Mouse (Mus musculus): ENCODE measurements around the gene Wipf1. TPM values are rescaled to one million over a fixed set of nuclear protein-coding genes. Genes with fewer than 3 reads are reported as not detected.

The Wipf1 gene
- total RNA-seq, 4 experiments from 2014 or later, result 11.5 to 14.6 (median 13.3) TPM

DNA sequence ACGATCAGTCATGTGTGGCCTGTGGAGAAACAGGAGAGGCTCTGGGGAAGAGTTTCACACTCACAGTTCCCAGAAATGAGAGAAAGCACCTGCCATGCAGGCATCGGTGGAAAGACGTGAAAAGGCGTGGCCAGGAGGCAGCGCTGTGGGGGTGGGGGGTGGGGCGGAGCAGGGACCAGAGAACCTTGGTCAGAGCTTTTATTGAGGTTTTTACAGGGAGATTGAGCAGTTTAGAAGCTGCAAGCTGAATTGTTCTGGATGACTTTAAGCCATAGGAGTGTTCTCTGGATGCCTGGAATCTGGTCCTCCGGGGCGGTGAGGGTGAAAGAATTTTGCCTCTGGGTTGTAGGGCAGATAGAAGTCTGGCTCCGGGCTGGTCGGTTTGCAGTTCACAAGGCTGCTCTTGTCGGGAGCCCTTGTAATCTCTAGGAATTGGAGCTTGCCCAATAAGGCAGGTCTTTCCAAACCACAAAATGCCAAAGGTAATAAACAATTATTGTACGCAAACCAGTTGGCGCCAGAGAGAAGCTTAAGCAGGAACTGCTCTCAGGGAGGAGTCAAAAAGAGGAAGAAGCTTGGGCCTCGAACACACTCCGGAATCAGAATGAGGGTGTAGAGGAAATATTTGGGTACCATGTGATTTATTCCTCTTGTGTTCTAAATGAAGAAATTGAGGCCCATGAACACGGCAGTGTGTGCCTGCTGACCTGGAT, 11.1 kb upstream of the Wipf1 start:
- DNase-seq (ENCODE audit: low spot score), result no peak

DNA sequence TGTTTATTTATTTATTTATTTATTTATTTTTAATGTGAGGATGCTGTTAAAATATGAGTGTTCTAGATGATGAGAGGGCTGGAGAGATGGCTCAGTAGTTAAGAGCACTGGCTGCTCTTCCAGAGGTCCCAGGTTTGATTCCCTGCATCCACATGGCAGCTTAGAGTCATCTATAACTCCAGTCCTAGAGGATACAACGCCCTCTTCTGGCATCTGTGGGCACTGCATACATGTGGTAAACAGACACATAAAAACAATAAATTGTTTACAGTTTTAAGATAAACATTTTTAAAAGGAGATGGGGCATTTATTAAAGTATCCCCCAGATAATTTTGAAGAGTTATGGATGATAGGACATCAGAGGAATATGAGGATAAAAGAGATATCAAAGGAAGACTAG, 10.2 kb upstream of the Wipf1 start:
- no peak for DNase-seq (ENCODE audit: low spot score)

GRCm38 (mm10) chr2:73539141-73539540, 9.6 kb upstream of the Wipf1 start:
- no peak for DNase-seq (ENCODE audit: low spot score)

- no peak for DNase-seq (ENCODE audit: low spot score)
These were observed 9.1 kb upstream of the Wipf1 start for GRCm38 (mm10) chr2:73538590-73538989.

GRCm38 (mm10) chr2:73536091-73536783, 6.7 kb upstream of the Wipf1 start:
- no peak for DNase-seq (ENCODE audit: low spot score)

- DNase-seq (ENCODE audit: low spot score), result no peak
These were observed 5.2 kb upstream of the Wipf1 start for GRCm38 (mm10) chr2:73534720-73535119.

DNA sequence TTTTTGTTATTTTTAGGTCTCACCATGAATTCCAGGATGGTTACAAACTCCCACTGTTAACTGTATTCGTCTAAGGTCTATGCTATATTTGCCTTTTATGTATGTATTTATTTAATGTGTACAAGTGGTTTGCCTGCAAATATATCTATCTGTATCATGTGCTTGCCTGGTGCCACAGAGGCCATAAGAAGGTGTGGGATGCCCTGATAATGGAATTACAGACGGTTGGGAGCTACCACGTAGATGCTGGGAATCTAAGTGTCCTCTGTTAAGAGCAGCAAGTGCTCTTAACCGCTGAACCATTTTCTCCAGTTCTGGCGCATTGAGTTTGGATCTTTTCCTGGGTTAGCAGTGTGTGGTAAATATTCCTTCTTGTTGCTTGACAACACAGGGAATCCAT, 953 bp upstream of the Wipf1 start:
- no peak for DNase-seq (ENCODE audit: low spot score)

DNA sequence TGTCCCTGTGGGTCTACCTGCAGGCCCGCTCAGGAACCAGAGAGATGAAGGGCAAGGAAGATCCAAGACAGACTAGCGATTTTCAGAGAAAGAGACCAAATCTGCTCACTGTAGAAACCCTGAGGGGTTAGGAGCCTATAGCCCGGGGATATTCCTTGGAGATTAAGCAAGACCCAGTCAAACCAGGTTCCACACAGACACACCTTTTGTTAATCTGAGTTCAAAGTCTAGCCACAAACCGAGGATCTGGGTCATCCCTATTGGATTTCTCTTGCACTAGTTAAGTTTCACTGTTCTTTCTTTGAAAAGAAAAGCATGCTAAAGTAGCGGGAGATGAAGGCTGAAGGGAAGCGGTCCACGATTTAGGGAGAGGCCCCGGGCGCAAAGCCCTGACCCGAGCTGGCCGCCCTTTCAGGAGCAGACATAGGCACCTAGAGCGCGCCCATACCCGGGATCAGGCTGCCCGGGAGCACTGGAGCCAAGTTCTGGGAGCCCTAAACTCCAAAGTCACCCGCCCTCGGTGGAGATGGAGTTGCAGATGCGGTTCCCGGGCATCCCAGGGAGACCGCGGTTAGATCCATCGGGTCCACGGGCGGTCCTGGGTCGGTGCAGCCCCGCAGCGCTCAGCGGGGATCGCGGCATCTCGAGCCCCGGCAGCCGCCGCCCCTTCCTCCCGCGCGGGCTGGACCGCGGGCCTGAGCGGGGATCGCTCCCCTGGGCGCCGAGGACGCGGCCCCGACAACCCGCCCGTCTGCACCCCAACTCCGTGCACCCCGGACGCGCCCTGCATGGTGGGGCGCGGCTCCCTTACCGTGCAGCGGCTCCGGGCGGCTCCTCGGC, 798 bp downstream of the Wipf1 start:
- peak; percentile 32 for DNase-seq (ENCODE audit: low spot score)

GRCm38 (mm10) chr2:73527956-73528355, 1.6 kb downstream of the Wipf1 start:
- no peak for DNase-seq (ENCODE audit: low spot score)

- peak; percentile 73 for DNase-seq (ENCODE audit: low spot score)
These were observed 2.8 kb downstream of the Wipf1 start for GRCm38 (mm10) chr2:73526691-73527090.

- DNase-seq (ENCODE audit: low spot score), result no peak
These were observed 6.6 kb downstream of the Wipf1 start for GRCm38 (mm10) chr2:73522891-73523290.

DNA sequence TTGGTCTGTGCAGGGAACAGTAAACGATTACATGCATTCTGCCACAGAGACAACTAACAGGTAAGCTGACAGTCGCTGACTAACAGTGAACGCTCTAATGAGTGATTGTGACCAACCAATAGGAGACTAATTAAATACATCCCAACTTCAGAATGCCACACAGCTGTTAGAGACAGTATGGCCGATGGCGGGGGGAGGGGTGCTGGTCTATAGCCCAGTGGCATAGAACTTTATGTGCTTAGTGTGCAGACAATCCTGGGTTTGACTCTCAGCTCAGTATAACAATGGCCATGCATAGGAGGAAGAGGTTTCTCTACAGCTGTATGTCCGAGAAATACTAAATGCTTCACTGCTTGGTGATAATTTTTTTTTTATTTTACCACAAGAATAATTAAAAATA, 7.2 kb downstream of the Wipf1 start:
- DNase-seq (ENCODE audit: low spot score), result no peak

GRCm38 (mm10) chr2:73521737-73522136, 7.8 kb downstream of the Wipf1 start:
- no peak for DNase-seq (ENCODE audit: low spot score)

- DNase-seq (ENCODE audit: low spot score), result no peak
These were observed 10.6 kb downstream of the Wipf1 start for GRCm38 (mm10) chr2:73518966-73519365.

DNA sequence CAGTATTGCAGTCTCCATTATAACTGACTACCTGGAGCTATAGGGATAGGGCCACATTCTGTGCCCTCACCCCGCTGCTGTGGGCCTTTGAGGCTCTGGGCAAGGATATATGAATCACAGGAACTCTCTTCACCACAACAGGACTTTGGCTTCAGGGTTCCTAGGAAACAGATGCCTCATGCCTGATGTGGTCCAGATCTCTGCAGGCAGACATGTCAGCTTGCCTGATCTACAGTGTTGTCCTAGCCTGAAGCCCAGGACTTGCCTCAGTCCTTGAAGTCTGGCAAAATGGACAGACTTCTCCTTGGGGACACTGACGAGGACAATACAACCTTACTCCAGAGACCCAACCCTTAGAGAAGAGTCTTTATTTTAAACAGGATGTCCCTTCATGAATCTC, 11.2 kb downstream of the Wipf1 start:
- DNase-seq (ENCODE audit: low spot score), result no peak

GRCm38 (mm10) chr2:73514178-73514577, 15.4 kb downstream of the Wipf1 start:
- DNase-seq (ENCODE audit: low spot score), result no peak

- no peak for DNase-seq (ENCODE audit: low spot score)
These were observed 16.3 kb downstream of the Wipf1 start for GRCm38 (mm10) chr2:73513204-73513749.

- DNase-seq (ENCODE audit: low spot score), result peak; percentile 36
These were observed 17.5 kb downstream of the Wipf1 start for GRCm38 (mm10) chr2:73512044-73512443.

DNA sequence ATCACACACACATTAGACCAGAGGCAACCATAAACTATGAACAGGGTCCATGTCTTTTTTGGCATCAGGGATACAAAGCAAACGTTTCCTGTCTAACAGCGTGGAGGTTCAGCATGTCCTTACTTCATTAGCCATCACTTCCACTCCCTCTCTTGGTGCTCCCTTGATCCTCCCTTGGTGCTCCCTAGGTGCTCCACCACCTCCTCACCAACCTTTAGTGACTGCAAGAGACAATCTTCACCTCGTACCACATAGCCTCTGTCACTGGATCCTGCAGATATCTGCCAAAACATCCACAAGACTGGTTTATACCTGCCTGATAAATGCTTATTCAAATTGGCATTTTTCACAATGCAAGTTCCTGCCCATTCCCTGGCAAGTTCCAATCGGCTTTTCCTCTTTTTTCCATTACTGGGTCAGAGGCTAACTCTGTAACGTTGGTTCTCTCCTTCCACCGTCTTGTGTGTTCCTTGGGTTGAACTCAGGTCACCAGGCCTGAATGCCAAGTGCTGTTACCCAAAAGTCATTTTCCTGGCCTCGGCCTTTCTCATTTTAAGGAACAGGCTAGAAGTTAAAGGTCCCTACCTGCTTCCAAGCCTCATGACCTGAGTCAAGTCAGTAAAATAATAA, 18.7 kb downstream of the Wipf1 start:
- DNase-seq (ENCODE audit: low spot score), result no peak

DNA sequence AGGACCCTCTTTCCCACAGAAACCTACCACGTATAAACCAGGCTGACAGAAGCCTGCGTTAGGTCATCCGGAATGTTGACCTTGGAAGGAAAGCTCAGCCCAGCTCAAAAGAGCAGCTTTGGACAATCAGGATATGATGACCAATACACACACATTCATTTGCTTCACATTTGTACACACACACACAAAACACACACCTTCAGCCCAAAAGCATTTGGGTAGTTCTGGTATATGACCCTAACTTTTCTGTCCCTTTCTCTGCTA, 19.6 kb downstream of the Wipf1 start:
- no peak for DNase-seq (ENCODE audit: low spot score)

DNA sequence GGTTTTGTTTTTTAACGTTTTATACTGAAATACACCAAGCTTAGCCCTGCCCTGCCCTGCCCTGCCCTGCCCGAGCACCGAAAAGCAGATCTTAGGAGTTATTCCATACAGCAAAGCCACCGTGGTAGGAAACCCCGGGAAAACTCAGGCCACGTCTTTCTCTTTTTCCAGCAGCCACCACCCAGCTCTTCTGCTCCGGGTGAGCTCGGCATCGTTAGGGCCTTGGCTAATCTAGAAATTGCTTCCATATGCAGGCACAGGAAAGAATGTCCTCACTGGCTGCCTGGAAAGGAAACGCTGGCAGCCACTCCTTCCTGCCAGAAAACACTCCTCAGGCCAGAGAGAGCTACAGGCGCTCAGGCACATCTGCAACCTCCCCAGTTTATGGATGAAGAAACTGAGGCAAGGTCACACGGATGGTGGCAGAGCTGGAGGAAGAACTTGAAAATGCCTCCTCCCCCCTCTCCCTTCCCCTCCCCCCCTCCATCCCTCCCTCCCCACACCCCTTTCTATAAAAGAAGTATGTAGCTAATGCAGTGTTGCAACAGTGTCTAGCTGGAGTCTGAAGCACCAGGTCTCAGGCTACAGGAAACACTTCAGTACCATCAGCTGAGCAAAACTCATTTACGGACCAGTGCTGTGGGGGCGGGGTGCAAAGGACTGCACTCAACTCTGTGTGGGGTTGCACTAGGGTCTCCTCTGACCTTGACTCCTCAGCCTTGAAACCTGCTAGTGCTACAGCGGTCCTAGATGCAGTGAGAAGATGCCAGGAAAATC, 20.1 kb downstream of the Wipf1 start:
- DNase-seq (ENCODE audit: low spot score), result peak; percentile 64
